Mouse (Mus musculus) lung, postnatal 36 days (tissue): ENCODE results near the gene Camkv.

Experiments
- DNase-seq: peaks from one replicate; pipeline ENCODE4 v3.0.0; 2022; ENCODE audit warnings: mixed read lengths

The Camkv gene

GRCm38 (mm10) chr9:107966676-107967075 lies 31.2 kb downstream of the Camkv start:
- DNase-seq: no peak

GRCm38 (mm10) chr9:107967437-107967836 lies 32.0 kb downstream of the Camkv start:
- DNase-seq: peak; percentile 44

- DNase-seq: no peak
Observed at GRCm38 (mm10) chr9:107968531-107968930, 33.1 kb downstream of the Camkv start.

- DNase-seq: no peak
Observed at GRCm38 (mm10) chr9:107970311-107970710, 34.8 kb downstream of the Camkv start.

- DNase-seq: peak; percentile 54
Observed at GRCm38 (mm10) chr9:107971690-107972541, 36.4 kb downstream of the Camkv start.

- DNase-seq: no peak
Observed at GRCm38 (mm10) chr9:107974491-107975171, 39.2 kb downstream of the Camkv start.

GRCm38 (mm10) chr9:107975399-107976386 lies 40.2 kb downstream of the Camkv start, which contains the start of gene Uba7:
TSS of gene Uba7 (plus strand) at chr9:107975505.
- DNase-seq: peak; percentile 71

- DNase-seq: no peak
Observed at GRCm38 (mm10) chr9:107978815-107979214, 43.3 kb downstream of the Camkv start.

GRCm38 (mm10) chr9:107981684-107982605 lies 46.5 kb downstream of the Camkv start:
- DNase-seq: no peak

- peak; percentile 84 for DNase-seq
Observed at GRCm38 (mm10) chr9:107982681-107983346, 47.3 kb downstream of the Camkv start, which contains the start of gene Gm20661. TSS of gene Gm20661 (plus strand) at chr9:107983058.

GRCm38 (mm10) chr9:107983421-107983890 lies 48.0 kb downstream of the Camkv start:
- peak; percentile 88 for DNase-seq

- DNase-seq: no peak
Observed at GRCm38 (mm10) chr9:107984052-107984753, 48.7 kb downstream of the Camkv start.

- no peak for DNase-seq
Observed at GRCm38 (mm10) chr9:107984754-107985055, 49.2 kb downstream of the Camkv start.

- peak; percentile 94 for DNase-seq
Observed at GRCm38 (mm10) chr9:107985131-107986119, 50.0 kb downstream of the Camkv start, which contains the start of gene Inka1. TSS of gene Inka1 (minus strand) at chr9:107985879.

- peak; percentile 90 for DNase-seq
Observed at GRCm38 (mm10) chr9:107986376-107986775, 50.9 kb downstream of the Camkv start.

- DNase-seq: no peak
Observed at GRCm38 (mm10) chr9:107987950-107988349, 52.5 kb downstream of the Camkv start.

- DNase-seq: no peak
Observed at GRCm38 (mm10) chr9:107992197-107992596, 56.7 kb downstream of the Camkv start, which contains the start of gene Cdhr4. TSS of gene Cdhr4 (plus strand) at chr9:107992497.

GRCm38 (mm10) chr9:107993013-107993412 lies 57.5 kb downstream of the Camkv start:
- no peak for DNase-seq

- DNase-seq: no peak
Observed at GRCm38 (mm10) chr9:107994464-107994863, 59.0 kb downstream of the Camkv start.
